9 mouse cellular contexts compared by ENCODE assay signal in genomic region chr8:89043940-89044339, GRCm38 (mm10). TPM values are rescaled to one million over a fixed set of nuclear protein-coding genes. Genes with fewer than 3 reads are reported as not detected.
DNase-seq lines count a peak whose midpoint lies in the region; ATAC-seq and TF ChIP-seq lines count a peak whose summit lies in the region.
"Had no signal": no experiment of that assay in that cellular context is flagged by ENCODE, and none has a peak within 500 bp of the region (broad histone marks: within the 10 kb centered on the region; RNA-seq: fewer than 3 reads in every experiment).

Gene Sall1, minus strand, starts transcription at chr8:89044162.

- H3K4me2 ChIP-seq in heart, postnatal 0 days (ENCODE audit: low read depth, low read length), result peak within 1 kb of the TSS; percentile 89
- peak within 1 kb of the TSS; percentile 64 for H3K4me2 ChIP-seq in midbrain, postnatal 0 days (ENCODE audit: low read depth, low read length, poor library complexity, severe bottlenecking)

- H3K27me3 ChIP-seq in erythroblast, embryonic 14.5 days (ENCODE audit: control insufficient read depth), result peaks cover 93% of the 10 kb centered on the region
- H3K27me3 ChIP-seq in heart, postnatal 0 days (ENCODE audit: control insufficient read depth, insufficient read depth, low read length), result peaks cover 99% of the 10 kb centered on the region
- peaks cover 30% of the 10 kb centered on the region for H3K27me3 ChIP-seq in midbrain, postnatal 0 days (ENCODE audit: insufficient read depth, low read length)

- DNase-seq in ES-E14 (ENCODE audit: low read depth, low spot score), result no peak
- no peak for DNase-seq in heart, postnatal 0 days (ENCODE audit: low spot score)
- peak in 1 of 2 experiments; percentile 24 for DNase-seq in layer of hippocampus, postnatal 25 days (ENCODE audit: extremely low spot score in 1 of 2, low spot score in 1 of 2)
- DNase-seq in midbrain, postnatal 0 days (ENCODE audit: low spot score), result no peak
- DNase-seq in thymus, postnatal 25 days, result no peak

- H3K9ac ChIP-seq in ES-E14 (ENCODE audit: insufficient read depth, low read depth, low read length, poor library complexity, severe bottlenecking), result peak within 1 kb of the TSS; percentile 97
- H3K9ac ChIP-seq in heart, postnatal 0 days (replicated peaks; ENCODE audit: low read depth, low read length), result no peak within 1 kb of the TSS
- no peak within 1 kb of the TSS; the same call in 1 of the 2 replicates for H3K9ac ChIP-seq in midbrain, postnatal 0 days (replicated peaks; ENCODE audit: low read length, poor library complexity, severe bottlenecking)

- H3K4me1 ChIP-seq in erythroblast, embryonic 14.5 days (ENCODE audit: control insufficient read depth), result no peaks in the 10 kb centered on the region
- H3K4me1 ChIP-seq in ES-E14 (ENCODE audit: control insufficient read depth in 2 of 2, insufficient read depth in 2 of 2, low read length in 2 of 2, poor library complexity in 1 of 2), result peaks cover 3 to 6% of the 10 kb centered on the region in 2 experiments; a peak in 3 of 4 replicates
- peaks cover 18% of the 10 kb centered on the region; the same call in 1 of the 2 replicates for H3K4me1 ChIP-seq in heart, postnatal 0 days (ENCODE audit: control insufficient read depth, insufficient read depth)
- peaks cover 3% of the 10 kb centered on the region; the same call in 1 of the 2 replicates for H3K4me1 ChIP-seq in midbrain, postnatal 0 days (ENCODE audit: insufficient read depth, low read length)

- TF ChIP-seq EP300 in heart, postnatal 0 days (IDR thresholded peaks at IDR 0.05; ENCODE audit: low read depth), result no peak

- no peaks in the 10 kb centered on the region for H3K36me3 ChIP-seq in erythroblast, embryonic 14.5 days (ENCODE audit: control insufficient read depth)
- H3K36me3 ChIP-seq in ES-E14 (ENCODE audit: control insufficient read depth, insufficient read depth, low read length, poor library complexity, severe bottlenecking), result peaks cover 12% of the 10 kb centered on the region
- no peaks in the 10 kb centered on the region for H3K36me3 ChIP-seq in heart, postnatal 0 days (replicated peaks; ENCODE audit: control insufficient read depth, insufficient read depth, low read length)
- H3K36me3 ChIP-seq in midbrain, postnatal 0 days (ENCODE audit: insufficient read depth, low read length), result no peaks in the 10 kb centered on the region

- TF ChIP-seq CTCF in heart, postnatal 0 days (IDR thresholded peaks at IDR 0.05; ENCODE audit: low read depth), result no peak
- no peak for TF ChIP-seq CTCF in midbrain, postnatal 0 days (IDR thresholded peaks at IDR 0.05)

- WGBS in heart, postnatal 0 days, result under 1% methylated on average over 25 of the region's 25 CpGs
- WGBS in midbrain, postnatal 0 days, result 0% methylated on average over 25 of the region's 25 CpGs

- peak within 1 kb of the TSS; percentile 37 for H3K4me3 ChIP-seq in erythroblast, embryonic 14.5 days (replicated peaks)
- peak within 1 kb of the TSS; percentile 85 to 98 for H3K4me3 ChIP-seq in ES-E14 (ENCODE audit: insufficient read depth in 1 of 2, low read depth in 1 of 2, low read length in 2 of 2, poor library complexity in 1 of 2, severe bottlenecking in 1 of 2)
- H3K4me3 ChIP-seq in heart, postnatal 0 days (ENCODE audit: low read depth, low read length), result peak within 1 kb of the TSS; percentile 53
- peak within 1 kb of the TSS; percentile 38 for H3K4me3 ChIP-seq in midbrain, postnatal 0 days (ENCODE audit: low read depth, low read length)

- in situ Hi-C loops in ES-E14 (cut with MboI; ENCODE audit: low sequenced_read_pairs in 2 of 2, unreplicated experiment in 2 of 2), result no loop called here

- H3K9me3 ChIP-seq in erythroblast, embryonic 14.5 days (ENCODE audit: control insufficient read depth, low read length), result no peaks in the 10 kb centered on the region; the same call in 1 of the 2 replicates
- H3K9me3 ChIP-seq in ES-E14 (ENCODE audit: control insufficient read depth, insufficient read depth, low read depth, low read length), result no peaks in the 10 kb centered on the region
- no peaks in the 10 kb centered on the region for H3K9me3 ChIP-seq in heart, postnatal 0 days (replicated peaks; ENCODE audit: control insufficient read depth, low read length)
- H3K9me3 ChIP-seq in midbrain, postnatal 0 days (ENCODE audit: low read length), result no peaks in the 10 kb centered on the region

- peak within 1 kb of the TSS; percentile 100 for H3K27ac ChIP-seq in ES-E14 (ENCODE audit: insufficient read depth, low read depth, low read length, poor library complexity, severe bottlenecking)
- H3K27ac ChIP-seq in heart, postnatal 0 days (ENCODE audit: low read depth), result 0 out of 2 replicates have a peak within 1 kb of the TSS, but pooled peaks have one; percentile 32
- peak within 1 kb of the TSS; percentile 43 for H3K27ac ChIP-seq in midbrain, postnatal 0 days (ENCODE audit: low read depth, low read length)

- ATAC-seq in erythroblast, adult 5-6 weeks (replicated peaks; ENCODE audit: low FRiP score, poor library complexity, severe bottlenecking), result no peak
- ATAC-seq in heart, postnatal 0 days (ENCODE audit: insufficient read depth, low read depth), result no peak
- no peak for ATAC-seq in midbrain, postnatal 0 days (ENCODE audit: low FRiP score)
- no peak for ATAC-seq in activated CD4-positive, CD25-positive, alpha-beta regulatory T cell, adult 4 months

TF ChIP-seq in ES-E14, 5 proteins besides CTCF, POLR2A, EP300 and RAD21:
- TF ChIP-seq MAFK (IDR thresholded peaks at IDR 0.05; ENCODE audit: insufficient read depth, low read depth, low read length) (no peak), CHD2 (IDR thresholded peaks at IDR 0.05; ENCODE audit: low read depth, low read length) (peak; percentile 58; the same call in 1 of the 2 replicates)

RNA-seq across cellular contexts. Expression of gene Sall1, which starts in this region (rescaled TPM):
- polyA plus RNA-seq in erythroblast, embryonic 14.5 days (2012), result not detected in 2 replicates
- 0.21 TPM in 1 of 2 replicates, not detected in the other for total RNA-seq in erythroblast, adult 5-6 weeks (2015; ENCODE audit: low replicate concordance)
- not detected in 2 replicates for total RNA-seq in erythroblast, adult 5-6 weeks (2017; ENCODE audit: low replicate concordance)
- 22.5 and 26.4 TPM in 2 replicates for total RNA-seq in ES-E14 (2012; rRNA removed)
- total RNA-seq in heart, postnatal 0 days (2014; rRNA removed; ENCODE audit: low replicate concordance), result 2.3 and 3.9 TPM in 2 replicates
- polyA plus RNA-seq in heart, postnatal 0 days (2015; fragmentation: Nextera tagmentation; extraction: Ambion mirVana), result 1.6 and 2.0 TPM in 2 replicates
- 10 to 100 TPM; 13.6 to 14.6 TPM for total RNA-seq in layer of hippocampus, postnatal 25 days (2021)
- 8.2 and 8.7 TPM in 2 replicates for total RNA-seq in midbrain, postnatal 0 days (2014; rRNA removed)
- polyA plus RNA-seq in midbrain, postnatal 0 days (2015; fragmentation: Nextera tagmentation; extraction: Ambion mirVana), result 3.1 and 3.8 TPM in 2 replicates
- not detected for polyA plus RNA-seq in activated CD4-positive, CD25-positive, alpha-beta regulatory T cell, adult 4 months (2017; shearing (Covaris generic))
- polyA plus RNA-seq: C2C12 had no signal

Comparison
In these comparisons a context has a peak if more than half of its experiments do, and no peak if none do; other contexts are left out.
1. H3K4me3 ChIP-seq: peak in every context shown above with its lines; median percentile 92 in ES-E14; 53 in heart, postnatal 0 days; 38 in midbrain, postnatal 0 days; 37 in erythroblast, embryonic 14.5 days.
2. H3K27ac ChIP-seq: peak in every context shown above with its lines; median percentile 100 in ES-E14; 43 in midbrain, postnatal 0 days; 32 in heart, postnatal 0 days.